Mouse (Mus musculus) ovary, adult 10 weeks (tissue): Measurements from ENCODE around the gene Fosb. TPM values are rescaled to one million over a fixed set of nuclear protein-coding genes. Genes with fewer than 3 reads are reported as not detected.

ENCODE experiments used
- polyA plus RNA-seq: library from polyadenylated mRNA; stranded (reverse); fragments of 350-450 nt; fragmentation: Illumina TruSeq; extraction: RNeasy Lipid Tissue Mini Kit (QIAGEN cat#74804); gene quantifications from one replicate; pipeline ENCODE4 v1.2.3, GENCODE M21; 2014

Fosb gene
- polyA plus RNA-seq = 0.37 TPM

DNA sequence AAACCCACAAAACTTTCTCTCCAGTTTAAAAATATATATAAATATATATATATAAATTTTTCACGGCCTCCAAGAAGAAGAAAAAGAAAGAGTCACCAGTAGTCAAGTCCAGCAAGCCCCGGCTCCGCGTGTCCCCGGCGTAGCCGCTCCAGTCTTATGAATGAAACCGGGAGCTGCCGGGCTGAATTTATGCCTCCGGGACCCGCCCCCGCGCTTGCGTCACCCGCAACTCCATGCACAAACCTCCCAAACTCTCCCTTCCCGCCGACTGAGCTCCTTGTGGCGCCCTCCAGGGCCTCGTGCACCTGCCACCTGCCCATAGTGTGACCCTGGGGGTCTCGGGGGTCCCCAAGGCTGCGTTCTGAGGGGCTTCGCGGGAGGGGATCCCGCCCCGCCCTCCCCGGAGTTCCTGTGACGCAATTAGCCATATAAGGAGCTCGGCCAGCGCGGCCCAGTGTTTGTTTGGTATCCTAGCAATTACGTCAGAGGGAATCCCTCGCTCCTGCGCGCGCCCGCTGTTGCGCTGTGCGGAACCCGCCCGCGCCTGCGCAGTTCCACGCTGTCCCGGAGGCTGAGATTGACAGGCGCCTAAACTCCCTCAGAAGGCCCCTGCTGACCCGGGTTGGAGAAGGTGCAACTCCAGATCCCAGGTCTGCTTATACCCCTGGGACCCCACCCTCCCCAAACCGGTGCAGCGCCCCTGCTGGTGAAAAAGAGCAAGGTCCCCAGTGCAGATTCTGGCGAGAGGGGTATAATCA, at the start of gene Fosb:
Fosb (minus strand) TSS at position 168 of the 758 bp plus-strand sequence.

DNA sequence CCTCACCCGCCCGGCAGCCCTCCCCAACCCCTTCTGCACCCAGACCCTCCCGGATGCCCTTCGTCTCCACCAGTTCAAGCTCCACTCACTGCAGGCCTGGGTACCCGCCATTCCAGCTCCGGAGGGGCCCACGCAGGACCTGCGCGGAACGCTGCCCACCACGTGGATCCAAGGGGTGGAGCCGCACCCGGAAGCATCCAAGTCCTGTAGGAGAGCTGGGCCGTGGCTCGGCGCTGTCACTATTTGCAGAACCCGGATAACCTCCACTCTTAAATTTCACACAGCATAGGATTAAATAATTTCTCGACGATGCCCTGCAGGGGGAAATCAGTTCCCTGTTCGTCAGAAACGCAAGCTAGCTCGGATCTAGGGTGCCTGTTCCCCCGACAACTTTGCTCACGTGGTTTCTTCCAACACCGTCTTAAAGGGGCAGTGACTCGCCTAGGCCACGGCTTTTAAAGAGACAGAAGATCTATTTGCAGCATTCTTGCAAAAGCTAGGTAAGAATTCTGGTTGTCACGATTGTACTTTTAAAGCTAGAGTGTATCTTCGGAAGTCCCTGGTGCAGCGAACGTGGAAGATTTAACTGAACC, 49.5 kb upstream of the Fosb start, which contains the start of the genes Cd3eap and Ppp1r13l:
Cd3eap (minus strand) TSS at position 185 of the 593 bp plus-strand sequence.
Ppp1r13l (plus strand) TSS at position 451 of the 593 bp plus-strand sequence.

DNA sequence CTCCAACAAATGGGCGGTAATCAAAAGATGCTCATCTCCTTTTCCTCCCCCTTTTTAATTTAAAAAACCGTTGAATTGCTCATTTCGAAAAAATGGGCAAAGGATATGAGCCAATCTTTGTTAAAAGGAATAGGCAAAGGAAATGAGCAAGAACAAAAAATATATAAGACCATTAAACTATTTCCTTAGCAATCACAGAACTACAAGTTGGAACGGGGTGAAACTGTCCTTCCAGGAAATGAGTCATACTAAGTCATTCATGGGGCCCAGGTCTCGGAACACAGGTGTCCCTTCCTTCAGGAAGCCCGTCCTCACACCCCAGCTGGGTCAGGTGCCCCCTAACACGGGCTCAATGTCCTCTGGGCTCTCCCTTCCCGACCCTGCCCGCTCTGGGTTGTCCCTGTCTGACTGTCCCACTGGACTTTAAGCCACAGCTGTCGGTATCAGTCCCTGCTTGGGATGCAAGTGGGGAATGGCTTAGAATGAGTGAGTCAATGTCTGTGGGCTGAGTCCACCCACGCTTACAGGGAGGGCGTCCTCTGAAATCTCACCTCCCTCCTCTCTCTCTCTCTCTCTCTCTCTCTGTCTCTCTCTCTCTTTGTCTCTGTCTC, 34.5 kb upstream of the Fosb start, which contains the start of gene Ercc1:
Ercc1 (plus strand) TSS at position 542 of the 611 bp plus-strand sequence.

DNA sequence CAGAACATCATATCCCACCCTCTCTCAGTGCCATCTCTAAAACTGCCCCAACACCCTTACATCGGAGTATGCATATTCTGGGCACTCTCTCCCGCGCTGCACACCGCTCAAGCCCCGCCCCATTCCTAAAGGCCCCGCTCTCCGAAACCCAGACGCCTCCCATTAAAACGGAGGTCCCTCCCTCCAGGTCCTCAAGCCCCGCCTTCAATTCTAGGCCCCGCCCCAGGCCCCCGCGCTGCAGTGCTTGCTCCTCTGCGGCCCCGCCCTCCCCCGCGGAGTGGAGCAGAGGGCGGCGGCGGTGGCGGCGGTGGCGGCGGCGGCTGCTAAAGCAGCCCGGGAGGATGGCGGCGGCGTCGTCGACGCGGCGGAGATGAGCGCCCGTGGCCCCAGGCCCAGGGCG, 27.5 kb downstream of the Fosb start, which contains the start of gene Rtn2:
Rtn2 (plus strand) TSS at position 240 of the 400 bp plus-strand sequence.

DNA sequence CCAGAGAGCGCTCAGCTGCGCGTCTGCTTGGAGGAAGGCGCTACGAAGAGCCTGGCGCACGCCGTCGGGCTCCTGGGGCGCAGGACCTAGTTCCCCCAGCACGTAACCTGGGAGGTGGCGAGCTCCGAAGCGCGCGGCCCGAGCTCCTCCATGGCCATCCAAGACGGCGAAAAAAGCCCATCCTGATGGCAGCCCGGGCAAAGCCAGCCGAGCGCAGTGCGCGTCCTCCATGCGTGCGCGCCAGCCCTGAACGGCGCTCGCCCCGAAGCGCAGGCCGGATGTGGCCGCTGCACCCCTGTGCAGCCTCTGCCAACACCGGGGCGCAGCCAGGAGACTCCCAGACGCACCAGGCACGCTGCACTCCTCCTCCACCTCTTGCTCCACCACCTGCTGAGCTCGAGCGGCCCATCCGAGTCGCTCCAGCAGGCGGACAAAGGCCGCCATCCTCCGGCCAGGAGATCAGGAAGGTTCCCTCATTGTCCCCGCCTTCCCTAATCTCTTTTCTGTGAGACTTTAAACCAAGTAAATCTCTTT, 30.2 kb downstream of the Fosb start, which contains the start of gene Ppm1n:
Ppm1n (minus strand) TSS at position 484 of the 534 bp plus-strand sequence.

DNA sequence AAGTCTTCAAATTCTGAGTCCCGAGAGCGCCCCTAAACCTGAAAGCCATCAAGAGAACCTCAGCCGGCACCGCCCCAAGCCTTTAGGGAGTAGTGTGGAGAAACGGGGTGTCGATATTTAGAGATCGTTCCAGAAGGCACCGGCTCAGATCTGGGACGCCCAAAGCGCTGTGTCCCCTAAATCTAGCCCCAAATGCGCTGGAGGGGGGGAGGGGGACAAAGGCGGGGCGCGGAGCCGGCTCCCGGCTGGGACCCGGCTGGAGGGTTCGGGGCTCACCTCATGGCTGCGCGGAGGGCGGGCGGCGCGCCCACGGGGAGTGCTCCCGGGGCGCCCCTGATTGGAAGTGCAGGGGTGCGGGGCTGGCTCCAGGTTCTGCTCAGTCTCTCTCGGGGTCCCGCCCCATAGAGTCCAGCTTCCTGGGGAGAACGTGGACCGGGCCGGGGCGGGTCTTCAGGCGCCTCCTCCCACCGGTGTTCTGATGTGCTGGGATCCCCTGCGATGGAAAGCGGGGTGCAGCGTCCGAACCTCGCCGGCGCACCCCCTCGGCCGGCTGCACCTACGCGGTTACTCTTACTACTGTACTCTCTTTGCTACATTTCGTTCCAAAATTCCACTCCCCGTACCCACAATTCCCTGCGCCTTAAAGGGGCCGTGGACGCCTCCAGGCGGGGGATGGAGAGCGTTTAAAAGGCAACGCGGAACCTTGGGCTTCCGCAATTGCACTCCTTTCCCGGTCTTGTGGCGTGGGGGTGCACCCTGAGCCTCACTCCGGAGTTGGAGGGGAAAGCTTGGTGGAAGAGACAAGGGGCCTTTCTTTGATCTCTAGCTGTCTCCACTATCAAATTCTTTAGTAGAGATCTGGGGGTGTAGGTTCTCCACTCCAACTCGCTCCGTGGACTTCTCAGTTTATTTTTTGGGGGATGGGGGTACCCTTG, 38.3 kb downstream of the Fosb start, which contains the start of gene Vasp:
Vasp (minus strand) TSS at position 580 of the 935 bp plus-strand sequence.

Other genes starting within 250 kb of the Fosb start
- gene Dmwd, start 233.8 kb downstream of the Fosb start, polyA plus RNA-seq = 0.23 TPM
- gene Dmpk, start 226.2 kb downstream of the Fosb start, polyA plus RNA-seq = 5.7 TPM
- 1.9 TPM for gene Six5, start 215.5 kb downstream of the Fosb start, polyA plus RNA-seq
- not detected for gene Gm4969, start 191.7 kb downstream of the Fosb start, polyA plus RNA-seq
- 1.3 TPM for gene Fbxo46, start 190.2 kb downstream of the Fosb start, polyA plus RNA-seq
- gene Qpctl, start 160.8 kb downstream of the Fosb start, polyA plus RNA-seq = 9.1 TPM
- gene Snrpd2, start 160.3 kb downstream of the Fosb start, polyA plus RNA-seq = 1.4 TPM
- gene Gipr, start 143.9 kb downstream of the Fosb start, polyA plus RNA-seq = not detected
- gene Eml2, start 133.6 kb downstream of the Fosb start, polyA plus RNA-seq = not detected
- gene Gpr4, start 97.5 kb downstream of the Fosb start, polyA plus RNA-seq = 1.4 TPM
- 9.0 TPM for gene Opa3, start 81.7 kb downstream of the Fosb start, polyA plus RNA-seq
- gene Vasp, start 38.2 kb downstream of the Fosb start, polyA plus RNA-seq = 16.5 TPM
- gene Ppm1n, start 30.0 kb downstream of the Fosb start, polyA plus RNA-seq = not detected
- 0.94 TPM for gene Rtn2, start 27.4 kb downstream of the Fosb start, polyA plus RNA-seq
- gene Ercc1, start 34.7 kb upstream of the Fosb start, polyA plus RNA-seq = not detected
- gene Cd3eap, start 49.4 kb upstream of the Fosb start, polyA plus RNA-seq = 1.6 TPM
- gene Ppp1r13l, start 49.7 kb upstream of the Fosb start, polyA plus RNA-seq = not detected
- gene Ercc2, start 72.0 kb upstream of the Fosb start, polyA plus RNA-seq = not detected
- not detected for gene Klc3, start 94.1 kb upstream of the Fosb start, polyA plus RNA-seq
- gene Ckm, start 94.7 kb upstream of the Fosb start, polyA plus RNA-seq = not detected
- 1.1 TPM for gene Mark4, start 148.8 kb upstream of the Fosb start, polyA plus RNA-seq
- 0.20 TPM for gene Exoc3l2, start 153.3 kb upstream of the Fosb start, polyA plus RNA-seq
- 3.2 TPM for gene Bloc1s3, start 198.3 kb upstream of the Fosb start, polyA plus RNA-seq
- not detected for gene Trappc6a, start 198.3 kb upstream of the Fosb start, polyA plus RNA-seq
- not detected for gene Nkpd1, start 207.8 kb upstream of the Fosb start, polyA plus RNA-seq